Comparison of ENCODE assay signal across 8 mouse cellular contexts in genomic region chr16:45090005-45090404, GRCm38 (mm10). TPM values are rescaled to one million over a fixed set of nuclear protein-coding genes. Genes with fewer than 3 reads are reported as not detected.
DNase-seq lines count a peak whose midpoint lies in the region; ATAC-seq and TF ChIP-seq lines count a peak whose summit lies in the region.

No protein-coding gene starts in this region.

- dilution Hi-C loops in CH12.LX (cut with MboI; ENCODE audit: extremely low pct_ligation_motif_present, extremely low pct_unique_long_range_greater_than_20kb, low sequenced_read_pairs) = no loop called here

- no peaks in the 10 kb centered on the region for H3K36me3 ChIP-seq in CH12.LX (replicated peaks in 1 of 2; ENCODE audit: control insufficient read depth in 1 of 2, insufficient read depth in 1 of 2, low read length in 1 of 2)
- no peaks in the 10 kb centered on the region for H3K36me3 ChIP-seq in forebrain, embryonic 14.5 days (ENCODE audit: control insufficient read depth, insufficient read depth, low read length)
- no peaks in the 10 kb centered on the region for H3K36me3 ChIP-seq in neural tube, embryonic 14.5 days (ENCODE audit: control insufficient read depth, insufficient read depth, low read length)

- TF ChIP-seq CTCF in CH12.LX (conservative IDR thresholded peaks at IDR 0.05 in 1 of 2, IDR thresholded peaks at IDR 0.05 in 1 of 2; ENCODE audit: low read depth in 2 of 2, low read length in 2 of 2) = peak; percentile 81 to 99
- peak; percentile 94 for TF ChIP-seq CTCF in layer of hippocampus, adult 2 months (conservative IDR thresholded peaks at IDR 0.05)
- TF ChIP-seq CTCF in lung, adult 2 months (IDR thresholded peaks at IDR 0.05; ENCODE audit: insufficient read depth, low read length) = peak; percentile 90

- peak; percentile 94 for DNase-seq in CH12.LX (ENCODE audit: extremely low read depth)
- DNase-seq in c-Kit-positive CD71-negative TER-119-negative erythroid progenitor cells, embryonic 14.5 days (ENCODE audit: low read depth) = peak; percentile 63
- DNase-seq in forebrain, embryonic 14.5 days (ENCODE audit: low spot score) = peak; percentile 88
- peak; percentile 77 to 82 for DNase-seq in heart, postnatal 36 days
- DNase-seq in layer of hippocampus, adult 2 months (ENCODE audit: low spot score in 2 of 2) = peak; percentile 37 to 79
- peak; percentile 67 for DNase-seq in lung, adult 2 months
- DNase-seq in testis, postnatal 14 days (ENCODE audit: low spot score) = peak; percentile 29

- in situ Hi-C loops in CH12.LX (cut with MboI; ENCODE audit: low pct_ligation_motif_present, low pct_unique_long_range_greater_than_20kb, low sequenced_read_pairs) = loop anchor here (5.0 to 25.0 kb wide), 2 partner anchors 128 to 603 kb away; no protein-coding TSS in a partner anchor

- H3K4me2 ChIP-seq in CH12.LX (ENCODE audit: insufficient read depth, low read depth, poor library complexity, severe bottlenecking) = peak overlapping the region; percentile 98
- no peak overlapping the region for H3K4me2 ChIP-seq in forebrain, embryonic 14.5 days (ENCODE audit: low read length)
- no peak overlapping the region for H3K4me2 ChIP-seq in neural tube, embryonic 14.5 days (ENCODE audit: low read depth, low read length)

- no peak; the same call in none of the 2 replicates for TF ChIP-seq RAD21 in CH12.LX (IDR thresholded peaks at IDR 0.05; ENCODE audit: low read depth, low read length)

- TF ChIP-seq EP300 in CH12.LX (IDR thresholded peaks at IDR 0.05; ENCODE audit: low read length) = peak; percentile 58

- H3K4me1 ChIP-seq in CH12.LX (ENCODE audit: control insufficient read depth in 1 of 2, insufficient read depth in 2 of 2) = peaks cover 10 to 51% of the 10 kb centered on the region in 2 experiments
- H3K4me1 ChIP-seq in forebrain, embryonic 14.5 days (ENCODE audit: control insufficient read depth, insufficient read depth, low read length) = no peaks in the 10 kb centered on the region
- peaks cover 2% of the 10 kb centered on the region; the same call in 1 of the 2 replicates for H3K4me1 ChIP-seq in lung, adult 2 months (ENCODE audit: control insufficient read depth, insufficient read depth, low read length)
- peaks cover 5% of the 10 kb centered on the region; the same call in 1 of the 2 replicates for H3K4me1 ChIP-seq in neural tube, embryonic 14.5 days (ENCODE audit: control insufficient read depth, insufficient read depth, low read length)

- ATAC-seq in forebrain, embryonic 14.5 days = peak; percentile 81; the same call in 1 of the 2 replicates
- ATAC-seq in neural tube, embryonic 14.5 days (ENCODE audit: low read depth) = peak; percentile 91

- H3K9ac ChIP-seq in CH12.LX (ENCODE audit: insufficient read depth, low read depth) = peak overlapping the region; percentile 65
- no peak overlapping the region for H3K9ac ChIP-seq in forebrain, embryonic 14.5 days (ENCODE audit: low read length)
- no peak overlapping the region for H3K9ac ChIP-seq in neural tube, embryonic 14.5 days (replicated peaks; ENCODE audit: low read depth, low read length)

- no peaks in the 10 kb centered on the region for H3K9me3 ChIP-seq in CH12.LX (replicated peaks; ENCODE audit: low read length)
- H3K9me3 ChIP-seq in forebrain, embryonic 14.5 days (replicated peaks; ENCODE audit: control insufficient read depth, low read length) = no peaks in the 10 kb centered on the region
- H3K9me3 ChIP-seq in neural tube, embryonic 14.5 days (ENCODE audit: control insufficient read depth, low read length) = no peaks in the 10 kb centered on the region

- TF ChIP-seq POLR2A in CH12.LX (IDR thresholded peaks at IDR 0.05; ENCODE audit: low read depth, low read length) = 0 out of 2 replicates have a peak, but pooled peaks have one; percentile 19
- no peak for TF ChIP-seq POLR2A in lung, adult 2 months (IDR thresholded peaks at IDR 0.05; ENCODE audit: borderline replicate concordance, extremely low read depth, low read depth, low read length)

- no peak overlapping the region for H3K27ac ChIP-seq in CH12.LX (ENCODE audit: insufficient read depth, low read depth)
- no peak overlapping the region for H3K27ac ChIP-seq in forebrain, embryonic 14.5 days (ENCODE audit: low read depth, low read length)
- H3K27ac ChIP-seq in layer of hippocampus, adult 2 months = no peak overlapping the region
- no peak overlapping the region for H3K27ac ChIP-seq in neural tube, embryonic 14.5 days (ENCODE audit: low read depth, low read length)

- no peaks in the 10 kb centered on the region for H3K79me2 ChIP-seq in CH12.LX (replicated peaks; ENCODE audit: control insufficient read depth, extremely low read depth, insufficient read depth, poor library complexity, severe bottlenecking)

- intact Hi-C loops in heart, postnatal 36 days (cut with DNase I) = loop anchor here (5.0 to 10.0 kb wide), 2 partner anchors 67 to 365 kb away; partner anchors contain the start of genes Atg3, Nepro and Slc35a5

- 16% methylated on average over 10 of the region's 10 CpGs for WGBS in forebrain, embryonic 14.5 days
- WGBS in lung, adult 2 months = 12% methylated on average over 10 of the region's 10 CpGs
- WGBS in neural tube, embryonic 14.5 days = 12% methylated on average over 10 of the region's 10 CpGs

- H3K27me3 ChIP-seq in CH12.LX (replicated peaks) = no peaks in the 10 kb centered on the region
- H3K27me3 ChIP-seq in forebrain, embryonic 14.5 days (replicated peaks; ENCODE audit: control insufficient read depth, insufficient read depth, low read length) = no peaks in the 10 kb centered on the region
- H3K27me3 ChIP-seq in neural tube, embryonic 14.5 days (ENCODE audit: control insufficient read depth, insufficient read depth, low read length) = no peaks in the 10 kb centered on the region

- peak overlapping the region; percentile 10 to 41 (median 40) for H3K4me3 ChIP-seq in CH12.LX (replicated peaks in 1 of 3; ENCODE audit: low read depth in 2 of 3, low read length in 2 of 3, poor library complexity in 1 of 3)
- no peak overlapping the region for H3K4me3 ChIP-seq in forebrain, embryonic 14.5 days (ENCODE audit: low read depth, low read length)
- no peak overlapping the region for H3K4me3 ChIP-seq in layer of hippocampus, adult 2 months
- H3K4me3 ChIP-seq in lung, adult 2 months (replicated peaks; ENCODE audit: extremely low read depth, low read depth, low read length) = no peak overlapping the region
- H3K4me3 ChIP-seq in neural tube, embryonic 14.5 days (ENCODE audit: low read depth, low read length) = no peak overlapping the region

TF ChIP-seq in CH12.LX, 34 proteins besides CTCF, POLR2A, EP300 and RAD21 (continues in another document):
- TF ChIP-seq TBP (conservative IDR thresholded peaks at IDR 0.05; ENCODE audit: low read depth, low read length) (no peak), ELF1 (IDR thresholded peaks at IDR 0.05; ENCODE audit: low read depth, low read length) (peak; percentile 76), ZC3H11A (IDR thresholded peaks at IDR 0.05; ENCODE audit: low read depth, low read length) (peak; percentile 93), ZKSCAN1 (IDR thresholded peaks at IDR 0.05; ENCODE audit: borderline replicate concordance, low read depth, low read length) (no peak), UBTF (IDR thresholded peaks at IDR 0.05; ENCODE audit: low read depth, low read length) (no peak), USF2 (conservative IDR thresholded peaks at IDR 0.05; ENCODE audit: low read depth, low read length) (no peak), CHD1 (IDR thresholded peaks at IDR 0.05; ENCODE audit: low read depth, low read length) (no peak), MEF2A (IDR thresholded peaks at IDR 0.05; ENCODE audit: borderline replicate concordance, low read depth, low read length) (peak; percentile 81), GABPA (IDR thresholded peaks at IDR 0.05; ENCODE audit: insufficient replicate concordance, low read depth, low read length) (no peak), IRF4 (IDR thresholded peaks at IDR 0.05; ENCODE audit: low read depth, low read length) (peak; percentile 89), MYC (IDR thresholded peaks at IDR 0.05; ENCODE audit: low read depth, low read length) (peak; percentile 62), TCF12 (IDR thresholded peaks at IDR 0.05; ENCODE audit: low read depth, low read length) (peak; percentile 68), KAT2A (IDR thresholded peaks at IDR 0.05; ENCODE audit: insufficient replicate concordance, low read length) (no peak), USF1 (IDR thresholded peaks at IDR 0.05; ENCODE audit: low read depth, low read length) (no peak), HCFC1 (IDR thresholded peaks at IDR 0.05; ENCODE audit: low read depth, low read length) (no peak; the same call in 1 of the 2 replicates), BHLHE40 (IDR thresholded peaks at IDR 0.05; ENCODE audit: low read depth, low read length) (peak; percentile 48), E2F4 (IDR thresholded peaks at IDR 0.05; ENCODE audit: insufficient replicate concordance, low read depth, low read length) (no peak), JUN (IDR thresholded peaks at IDR 0.05; ENCODE audit: insufficient read depth, low read depth, low read length) (no peak), CHD2 (IDR thresholded peaks at IDR 0.05; ENCODE audit: low read length) (no peak), ZNF384 (IDR thresholded peaks at IDR 0.05; ENCODE audit: low read depth, low read length) (no peak), PAX5 (IDR thresholded peaks at IDR 0.05; ENCODE audit: low read length) (no peak), MAZ (IDR thresholded peaks at IDR 0.05; ENCODE audit: low read depth, low read length) (peak; percentile 76; the same call in 1 of the 2 replicates), NELFE (IDR thresholded peaks at IDR 0.05; ENCODE audit: low read depth, low read length) (peak; percentile 59; the same call in 1 of the 2 replicates), NRF1 (IDR thresholded peaks at IDR 0.05; ENCODE audit: low read depth, low read length) (0 out of 2 replicates have a peak, but pooled peaks have one; percentile 32), JUND (conservative IDR thresholded peaks at IDR 0.05; ENCODE audit: low read depth, low read length) (peak; percentile 63), MAX (IDR thresholded peaks at IDR 0.05; ENCODE audit: low read length) (0 out of 2 replicates have a peak, but pooled peaks have one; percentile 27), SMC3 (IDR thresholded peaks at IDR 0.05; ENCODE audit: low read depth, low read length) (peak; percentile 97), RCOR1 (conservative IDR thresholded peaks at IDR 0.05; ENCODE audit: low read depth, low read length) (no peak)

RNA-seq across cellular contexts. Expression of gene Ccdc80, which starts 3.2 kb away (rescaled TPM):
- total RNA-seq in CH12.LX (2012; rRNA removed) (9.5 TPM in 2 replicates), CH12.LX (2014; rRNA removed) (2.6 and 3.9 TPM in 2 replicates)
- polyA plus RNA-seq in CH12.LX (2012; ENCODE audit: insufficient read length, low read depth) = 6.1 and 6.6 TPM in 2 replicates
- polyA plus RNA-seq in forebrain, embryonic 14.5 days (2014; fragmentation: Nextera tagmentation; extraction: Ambion mirVana) = 14.1 and 22.6 TPM in 2 replicates
- 10 to 100 TPM; 85.3 to 92.6 TPM for total RNA-seq in heart, postnatal 36 days (2021)
- total RNA-seq in layer of hippocampus, adult 2 months (2021) = 1 to 10 TPM; 3.1 to 3.8 TPM
- 19.6 and 20.0 TPM in 2 replicates for polyA plus RNA-seq in lung, adult 2 months (2012; rRNA removed)
- polyA plus RNA-seq in neural tube, embryonic 14.5 days (2014; fragmentation: Nextera tagmentation; extraction: Ambion mirVana) = 15.6 and 22.4 TPM in 2 replicates

Comparison
In these comparisons a context has a peak if more than half of its experiments do, and no peak if none do; other contexts are left out.
1. DNase-seq: peak in every context shown above with its lines; median percentile 94 in CH12.LX; 88 in forebrain, embryonic 14.5 days; 80 in heart, postnatal 36 days; 67 in lung, adult 2 months; 63 in c-Kit-positive CD71-negative TER-119-negative erythroid progenitor cells, embryonic 14.5 days; 58 in layer of hippocampus, adult 2 months; 29 in testis, postnatal 14 days.
2. H3K4me3 ChIP-seq: peak in CH12.LX (3 of 3); none in forebrain, embryonic 14.5 days (single experiment), layer of hippocampus, adult 2 months (single experiment), lung, adult 2 months (single experiment) and neural tube, embryonic 14.5 days (single experiment).
3. Peak in every context shown above with its lines, with median percentiles within 50 percentile points of each other: CTCF ChIP-seq.